Mouse (Mus musculus): ENCODE measurements around the gene Pgpep1.

GRCm38 (mm10) chr8:70650351-70650750 is 9.8 kb downstream of the Pgpep1 start:
- no peak for TF ChIP-seq CTCF (IDR thresholded peaks at IDR 0.05; ENCODE audit: low read depth, low read length)
- TF ChIP-seq GATA1 (IDR thresholded peaks at IDR 0.05; ENCODE audit: borderline replicate concordance, low read length) = no peak
- no peak for TF ChIP-seq POLR2AphosphoS5 (IDR thresholded peaks at IDR 0.05; ENCODE audit: insufficient replicate concordance, low read depth, low read length)
- TF ChIP-seq GATA2 (IDR thresholded peaks at IDR 0.05; ENCODE audit: borderline replicate concordance, low read depth, low read length) = no peak
- TF ChIP-seq TAL1 (conservative IDR thresholded peaks at IDR 0.05; ENCODE audit: low read depth, low read length) = no peak

All from G1E (cell line).